Mouse (Mus musculus): Measurements from ENCODE around the gene Fam129b. TPM values are rescaled to one million over a fixed set of nuclear protein-coding genes. Genes with fewer than 3 reads are reported as not detected.
A peak's percentile ranks its signal among the peaks of the same experiment; 100 is the strongest.

The Fam129b gene
- total RNA-seq, 2 experiments from 2014 or later, result 18.4 to 40.7 TPM

- peak; percentile 75 for ATAC-seq (ENCODE audit: poor library complexity, severe bottlenecking)
Measured at GRCm38 (mm10) chr2:32859010-32859621, 16.8 kb upstream of the Fam129b start.

- no peak for ATAC-seq (ENCODE audit: poor library complexity, severe bottlenecking)
Measured at GRCm38 (mm10) chr2:32859622-32860012, 16.3 kb upstream of the Fam129b start.

GRCm38 (mm10) chr2:32860799-32861198 lies 15.1 kb upstream of the Fam129b start:
- no peak for ATAC-seq (ENCODE audit: poor library complexity, severe bottlenecking)

GRCm38 (mm10) chr2:32863317-32863716 lies 12.6 kb upstream of the Fam129b start:
- no peak for ATAC-seq (ENCODE audit: poor library complexity, severe bottlenecking)

- no peak for ATAC-seq (ENCODE audit: poor library complexity, severe bottlenecking)
Measured at GRCm38 (mm10) chr2:32864755-32865154, 11.2 kb upstream of the Fam129b start.

- peak; percentile 94 for ATAC-seq (ENCODE audit: poor library complexity, severe bottlenecking)
Measured at GRCm38 (mm10) chr2:32867354-32867753, 8.6 kb upstream of the Fam129b start.

- no peak for ATAC-seq (ENCODE audit: poor library complexity, severe bottlenecking)
Measured at GRCm38 (mm10) chr2:32869721-32870274, 6.1 kb upstream of the Fam129b start.

GRCm38 (mm10) chr2:32870275-32871100 lies 5.4 kb upstream of the Fam129b start:
- ATAC-seq (ENCODE audit: poor library complexity, severe bottlenecking), result no peak

- ATAC-seq (ENCODE audit: poor library complexity, severe bottlenecking), result no peak
Measured at GRCm38 (mm10) chr2:32874070-32874469, 1.8 kb upstream of the Fam129b start.

- ATAC-seq (ENCODE audit: poor library complexity, severe bottlenecking), result no peak
Measured at GRCm38 (mm10) chr2:32874951-32875674, 801 bp upstream of the Fam129b start.

- ATAC-seq (ENCODE audit: poor library complexity, severe bottlenecking), result 0 out of 2 replicates have a peak, but pooled peaks have one; percentile 23
Measured at GRCm38 (mm10) chr2:32876490-32877302, 782 bp downstream of the Fam129b start.

GRCm38 (mm10) chr2:32877303-32877702 lies 1.4 kb downstream of the Fam129b start:
- ATAC-seq (ENCODE audit: poor library complexity, severe bottlenecking), result no peak

GRCm38 (mm10) chr2:32877761-32878393 lies 2.0 kb downstream of the Fam129b start:
- ATAC-seq (ENCODE audit: poor library complexity, severe bottlenecking), result no peak

- ATAC-seq (ENCODE audit: poor library complexity, severe bottlenecking), result no peak
Measured at GRCm38 (mm10) chr2:32878396-32878795, 2.5 kb downstream of the Fam129b start.

GRCm38 (mm10) chr2:32879593-32879992 lies 3.7 kb downstream of the Fam129b start:
- no peak for ATAC-seq (ENCODE audit: poor library complexity, severe bottlenecking)

GRCm38 (mm10) chr2:32881054-32881453 lies 5.1 kb downstream of the Fam129b start:
- ATAC-seq (ENCODE audit: poor library complexity, severe bottlenecking), result no peak

- ATAC-seq (ENCODE audit: poor library complexity, severe bottlenecking), result peak; percentile 53
Measured at GRCm38 (mm10) chr2:32881723-32882122, 5.8 kb downstream of the Fam129b start.

- peak; percentile 86 for ATAC-seq (ENCODE audit: poor library complexity, severe bottlenecking)
Measured at GRCm38 (mm10) chr2:32882283-32883043, 6.5 kb downstream of the Fam129b start.

- ATAC-seq (ENCODE audit: poor library complexity, severe bottlenecking), result no peak
Measured at GRCm38 (mm10) chr2:32884745-32885144, 8.8 kb downstream of the Fam129b start.

All from megakaryocyte, adult 5-6 weeks (primary cell).